Mouse (Mus musculus): ENCODE results near the gene Txndc16. TPM values are rescaled to one million over a fixed set of nuclear protein-coding genes. Genes with fewer than 3 reads are reported as not detected.

Txndc16 gene
- 10 to 100 TPM; 63.3 to 70.8 TPM for total RNA-seq (2021)

DNA sequence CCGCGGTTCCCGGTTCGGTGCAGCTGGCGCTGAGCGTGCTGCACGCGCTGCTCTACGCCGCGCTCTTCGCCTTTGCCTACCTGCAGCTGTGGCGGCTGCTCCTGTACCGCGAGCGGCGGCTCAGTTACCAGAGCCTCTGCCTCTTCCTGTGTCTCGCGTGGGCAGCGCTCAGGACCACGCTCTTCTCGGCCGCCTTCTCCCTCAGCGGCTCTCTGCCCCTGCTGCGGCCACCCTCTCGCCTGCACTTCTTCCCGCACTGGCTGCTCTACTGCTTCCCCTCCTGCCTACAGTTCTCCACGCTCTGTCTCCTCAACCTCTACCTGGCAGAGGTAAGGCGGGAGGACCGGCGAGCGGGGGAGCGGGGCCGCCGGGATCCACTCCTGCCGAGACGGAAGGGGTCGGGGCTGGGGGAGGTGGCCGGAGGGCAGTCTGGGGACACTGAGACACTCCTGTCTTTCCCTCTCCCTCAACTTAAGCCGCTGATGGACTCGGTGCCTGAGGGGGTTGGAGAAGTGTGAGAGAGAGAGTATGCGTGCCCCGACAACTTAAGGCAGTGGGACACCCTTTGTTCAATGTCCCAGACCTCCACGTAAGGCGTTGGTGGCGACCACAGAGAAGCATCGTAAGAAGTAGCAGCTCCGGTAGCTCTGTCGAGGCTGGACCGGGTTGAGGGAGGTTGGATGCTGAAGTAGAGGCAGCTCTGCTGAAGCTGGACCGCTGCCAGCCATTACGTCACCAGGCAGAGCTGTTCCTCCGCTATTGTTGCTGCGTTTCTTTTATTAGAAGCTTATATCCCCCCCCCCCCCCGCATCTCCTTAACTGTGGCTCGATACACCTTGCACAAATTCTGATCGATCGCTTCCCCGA is at the start of gene Txndc16:
Gene Txndc16, minus strand, starts transcription at position 239 of the 867 bp plus-strand sequence.
- peak; percentile 76 to 84 for DNase-seq (ENCODE audit: extremely low spot score in 1 of 2, low spot score in 1 of 2)

DNA sequence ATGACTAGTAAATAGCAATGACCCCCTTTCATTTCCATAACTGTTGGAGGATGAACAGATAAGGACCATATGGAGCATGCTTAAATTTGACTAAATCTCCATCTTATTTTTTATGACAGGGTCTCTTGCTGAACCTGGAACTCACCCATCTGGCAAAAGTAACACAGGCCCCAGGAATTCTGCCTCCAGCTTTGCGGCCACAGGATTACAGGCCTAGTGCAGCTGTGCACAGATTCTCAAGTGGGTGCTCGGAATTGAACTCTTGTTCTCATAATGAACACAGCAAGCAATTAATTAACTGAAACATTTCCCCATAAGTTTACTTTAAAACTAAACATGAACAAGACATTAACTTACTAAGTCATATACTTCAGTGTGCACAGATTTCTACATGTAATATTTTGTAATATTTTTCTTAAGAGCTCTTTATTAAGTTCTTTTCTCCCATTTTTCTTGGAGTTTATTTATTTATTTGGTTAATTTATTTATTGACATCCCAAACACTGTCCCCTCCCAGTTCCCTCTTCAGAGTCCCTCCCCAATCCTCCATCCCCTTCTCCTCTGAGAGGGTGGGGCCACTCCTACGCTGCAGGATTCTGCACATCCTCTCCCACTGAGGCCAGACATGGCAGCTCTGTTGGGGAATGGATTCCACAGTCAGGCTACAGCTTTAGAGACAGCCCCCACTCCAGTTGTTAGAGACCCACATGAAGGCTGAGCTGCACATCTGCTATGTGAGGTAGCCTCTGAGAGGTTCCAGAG is 43.9 kb upstream of the Txndc16 start:
- no peak for DNase-seq (ENCODE audit: extremely low spot score in 1 of 2, low spot score in 1 of 2)

DNA sequence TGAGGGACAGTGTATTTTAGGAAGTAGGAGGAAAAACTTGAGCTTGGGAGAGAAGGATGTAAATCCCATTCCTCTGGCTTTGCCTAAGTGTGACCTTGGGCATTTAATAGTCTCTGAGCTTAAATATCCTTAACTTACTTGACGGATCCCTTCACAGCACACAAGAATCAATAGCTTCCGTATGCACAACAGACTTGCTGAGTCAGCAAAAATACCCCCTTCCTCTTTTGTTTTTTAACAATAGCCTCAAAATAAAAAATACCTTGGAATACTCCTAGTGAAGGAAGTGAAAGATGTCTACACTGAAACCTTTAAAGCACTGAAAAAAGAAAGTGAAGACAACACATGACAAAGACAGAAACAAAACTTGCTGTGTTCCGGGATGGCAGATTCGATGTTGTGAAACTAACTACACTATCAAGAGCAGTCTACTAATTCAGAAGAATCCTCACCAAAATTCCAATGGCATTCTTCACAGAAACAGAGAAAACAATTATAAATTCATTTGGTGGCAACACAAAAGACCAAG is 31.5 kb upstream of the Txndc16 start:
- no peak for DNase-seq (ENCODE audit: extremely low spot score in 1 of 2, low spot score in 1 of 2)

DNA sequence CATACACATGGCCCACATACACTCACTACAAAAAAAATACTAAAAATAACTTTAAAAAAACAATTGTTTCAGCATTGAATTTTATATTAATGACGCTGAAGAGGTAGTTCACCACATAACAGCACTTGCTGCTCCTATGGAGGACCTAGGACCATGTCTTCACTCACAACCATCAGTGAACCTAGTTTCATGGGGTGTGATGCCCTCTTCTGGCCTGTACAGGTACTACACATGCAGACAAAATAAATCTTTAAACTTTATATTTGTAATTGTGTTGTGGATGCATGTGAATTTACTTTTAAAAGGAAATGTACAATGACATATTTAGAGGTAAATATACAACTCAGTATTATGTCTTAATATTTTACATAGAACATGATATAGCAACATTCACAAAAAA is 21.5 kb upstream of the Txndc16 start:
- no peak for DNase-seq (ENCODE audit: extremely low spot score in 1 of 2, low spot score in 1 of 2)

DNA sequence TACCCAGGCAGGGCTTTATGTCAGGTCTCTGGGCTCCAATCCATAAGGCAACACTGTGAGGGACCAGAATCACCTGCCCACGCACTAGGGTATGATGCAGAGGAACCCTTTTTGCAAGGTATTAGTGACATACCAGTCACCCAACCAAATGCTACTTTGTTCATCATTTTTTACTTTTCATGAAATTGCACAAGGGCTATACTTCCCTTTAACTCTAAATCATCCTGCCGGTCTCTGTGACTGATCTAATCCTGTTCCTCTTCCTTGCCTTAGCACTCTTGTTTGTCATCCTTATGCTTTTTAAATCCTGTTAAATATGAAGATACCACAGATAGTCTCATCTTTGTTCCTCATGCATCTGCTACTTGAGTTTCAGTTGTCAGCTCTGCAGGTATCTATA is 18.9 kb upstream of the Txndc16 start:
- DNase-seq (ENCODE audit: extremely low spot score in 1 of 2, low spot score in 1 of 2), result no peak

GRCm38 (mm10) chr14:45220957-45221630 is 966 bp upstream of the Txndc16 start:
- no peak for DNase-seq (ENCODE audit: extremely low spot score in 1 of 2, low spot score in 1 of 2)

GRCm38 (mm10) chr14:45219281-45220089 is 643 bp downstream of the Txndc16 start, which contains the start of gene Gpr137c:
TSS of gene Gpr137c (plus strand) at chr14:45219717.
- peak; percentile 81 to 87 for DNase-seq (ENCODE audit: extremely low spot score in 1 of 2, low spot score in 1 of 2)

GRCm38 (mm10) chr14:45217693-45218092 is 2.4 kb downstream of the Txndc16 start:
- no peak for DNase-seq (ENCODE audit: extremely low spot score in 1 of 2, low spot score in 1 of 2)

DNA sequence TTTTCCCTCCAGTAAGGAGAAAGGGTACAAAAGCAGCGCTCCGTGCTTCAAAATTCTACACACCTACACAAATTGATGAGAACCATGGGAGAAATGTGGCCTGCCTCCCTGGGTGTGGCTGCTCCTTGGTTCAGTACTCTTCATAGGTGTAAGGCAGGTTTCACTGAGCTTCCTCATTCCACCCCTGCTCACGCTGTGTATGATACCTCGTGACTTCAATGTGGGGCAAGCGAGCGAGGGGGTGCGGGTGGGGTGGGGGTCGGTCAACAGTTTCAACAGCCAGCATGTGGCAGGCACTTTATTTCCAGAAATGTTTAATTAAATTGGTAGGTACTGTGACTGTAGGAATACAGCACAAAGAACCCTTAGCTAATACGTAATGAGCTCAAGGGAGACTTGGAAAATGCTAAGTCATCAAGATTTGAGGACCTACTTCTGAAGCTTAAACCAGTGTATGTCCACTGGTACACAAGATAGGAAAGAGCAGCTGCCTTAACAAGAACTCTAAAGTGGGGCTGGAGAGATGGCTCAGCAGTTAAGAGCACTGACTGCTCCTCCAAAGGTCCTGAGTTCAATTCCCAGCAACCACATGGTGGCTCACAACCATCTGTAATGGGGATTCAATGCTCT is 3.3 kb downstream of the Txndc16 start:
- no peak for DNase-seq (ENCODE audit: extremely low spot score in 1 of 2, low spot score in 1 of 2)

DNA sequence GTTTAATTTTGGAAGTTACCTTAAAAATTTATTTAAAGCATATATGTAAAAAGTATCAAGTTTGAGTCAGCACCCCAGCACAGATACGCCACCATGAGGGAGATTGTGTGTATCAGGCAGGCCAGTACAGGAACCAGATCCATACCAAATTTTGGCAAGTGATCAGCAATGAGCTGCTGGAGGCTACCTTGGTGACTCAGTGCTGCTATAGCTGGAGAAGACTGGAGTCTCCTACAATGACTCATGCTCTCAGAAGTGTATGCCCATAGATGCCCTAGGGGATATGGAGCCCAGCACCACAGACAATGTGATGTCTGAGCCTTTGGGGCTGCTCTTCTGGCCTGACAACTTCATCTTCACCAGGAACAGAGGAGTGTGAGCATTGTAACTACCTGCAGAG is 8.7 kb downstream of the Txndc16 start:
- DNase-seq (ENCODE audit: extremely low spot score in 1 of 2, low spot score in 1 of 2), result no peak

- no peak for DNase-seq (ENCODE audit: extremely low spot score in 1 of 2, low spot score in 1 of 2)
Observed at GRCm38 (mm10) chr14:45210683-45211082, 9.4 kb downstream of the Txndc16 start.

DNA sequence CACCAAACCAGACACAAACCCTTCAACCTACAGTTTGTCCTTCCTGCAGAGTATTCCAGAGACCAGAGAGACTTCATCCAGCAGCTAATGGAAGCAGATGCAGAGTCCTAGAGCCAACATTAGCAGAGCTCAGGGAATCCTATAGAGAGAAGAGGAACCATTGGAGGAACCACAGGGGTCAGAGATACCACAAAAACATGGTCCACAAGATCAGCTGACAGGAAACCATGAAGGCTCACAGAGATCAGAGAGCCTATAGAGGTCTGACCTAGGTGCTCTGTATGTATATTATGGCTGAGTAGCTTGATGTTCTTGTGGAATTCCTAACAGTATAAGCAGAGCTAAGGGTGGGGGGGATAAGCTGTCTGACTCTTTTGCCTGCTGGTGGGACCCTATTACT is 19.5 kb downstream of the Txndc16 start:
- DNase-seq (ENCODE audit: extremely low spot score in 1 of 2, low spot score in 1 of 2), result no peak

DNA sequence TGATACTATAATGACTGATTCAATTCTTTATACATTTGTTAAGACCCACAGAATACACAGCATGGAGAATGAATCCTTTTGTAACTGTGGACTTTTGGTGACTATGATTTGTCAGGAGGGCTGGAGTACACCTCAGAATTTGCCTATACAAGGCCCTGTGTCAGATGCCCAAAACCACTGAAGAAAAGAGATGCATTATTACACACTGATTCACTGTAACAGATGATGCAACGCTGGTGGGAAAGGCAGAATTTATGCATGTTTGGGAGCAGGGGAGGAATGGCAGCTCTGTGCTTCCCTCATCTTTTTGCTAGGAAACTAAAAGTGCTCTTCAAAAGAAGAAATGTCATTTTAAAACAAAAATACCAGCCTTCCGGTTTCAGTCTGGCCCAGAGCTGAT is 29.1 kb downstream of the Txndc16 start:
- DNase-seq (ENCODE audit: extremely low spot score in 1 of 2, low spot score in 1 of 2), result no peak

DNA sequence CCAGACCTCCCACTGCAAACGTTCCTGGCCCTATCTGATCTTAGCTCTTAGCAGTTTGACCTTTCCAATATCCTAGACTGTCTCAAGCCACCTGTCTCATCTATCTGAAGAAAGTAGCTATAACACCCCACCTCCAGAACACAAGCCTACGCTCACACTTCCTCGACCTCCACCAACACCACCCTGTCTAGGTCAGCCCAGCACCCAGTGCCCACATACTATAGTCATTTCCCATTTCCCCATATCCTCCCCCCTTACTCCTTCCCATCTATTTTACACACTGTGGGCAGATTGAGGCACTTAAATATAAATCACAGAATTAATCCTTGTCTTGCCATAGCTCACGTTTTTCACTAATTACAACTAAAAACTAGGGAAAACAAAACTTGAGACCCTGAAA is 38.5 kb downstream of the Txndc16 start:
- DNase-seq (ENCODE audit: extremely low spot score in 1 of 2, low spot score in 1 of 2), result no peak

DNA sequence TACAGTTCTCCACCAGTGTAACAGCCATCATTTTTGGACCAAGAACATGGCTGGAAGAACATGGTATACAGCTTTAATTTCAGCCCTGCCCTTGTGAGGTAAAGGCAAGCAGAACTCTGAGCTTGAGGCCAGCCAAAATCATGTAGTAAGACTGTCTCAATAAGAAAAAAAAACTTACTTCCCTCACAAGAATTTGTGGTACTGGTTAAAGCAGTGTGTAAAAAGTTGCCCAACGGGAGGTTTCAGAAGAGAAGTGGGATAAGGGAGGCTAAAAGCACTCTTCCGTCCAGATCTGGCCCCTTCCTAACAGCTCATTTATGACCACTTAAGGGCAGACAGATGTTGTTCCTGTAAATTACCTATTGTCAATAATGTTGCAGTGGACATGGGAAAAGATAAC is 40.5 kb downstream of the Txndc16 start:
- no peak for DNase-seq (ENCODE audit: extremely low spot score in 1 of 2, low spot score in 1 of 2)

DNA sequence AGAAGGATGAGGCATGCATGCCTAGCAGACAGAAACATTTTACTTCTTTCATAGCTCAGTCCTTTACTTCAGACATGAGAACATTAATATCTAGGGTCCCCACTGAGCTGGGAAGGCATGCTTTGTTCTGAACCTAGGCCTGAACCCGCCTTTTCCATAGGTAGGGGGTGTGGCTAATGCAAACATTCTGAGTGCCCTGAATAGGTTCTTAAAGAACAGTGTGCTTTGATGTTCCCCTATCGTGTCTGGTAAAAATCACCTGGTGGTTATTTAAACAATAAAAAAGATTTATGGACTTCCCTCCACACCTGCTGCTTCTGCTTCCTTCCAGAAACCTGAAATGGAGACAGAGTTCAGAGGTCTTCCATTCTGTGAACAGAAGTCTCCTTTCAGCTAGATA is 40.9 kb downstream of the Txndc16 start:
- DNase-seq (ENCODE audit: extremely low spot score in 1 of 2, low spot score in 1 of 2), result no peak

- no peak for DNase-seq (ENCODE audit: extremely low spot score in 1 of 2, low spot score in 1 of 2)
Observed at GRCm38 (mm10) chr14:45175012-45175740, 45.0 kb downstream of the Txndc16 start.

DNA sequence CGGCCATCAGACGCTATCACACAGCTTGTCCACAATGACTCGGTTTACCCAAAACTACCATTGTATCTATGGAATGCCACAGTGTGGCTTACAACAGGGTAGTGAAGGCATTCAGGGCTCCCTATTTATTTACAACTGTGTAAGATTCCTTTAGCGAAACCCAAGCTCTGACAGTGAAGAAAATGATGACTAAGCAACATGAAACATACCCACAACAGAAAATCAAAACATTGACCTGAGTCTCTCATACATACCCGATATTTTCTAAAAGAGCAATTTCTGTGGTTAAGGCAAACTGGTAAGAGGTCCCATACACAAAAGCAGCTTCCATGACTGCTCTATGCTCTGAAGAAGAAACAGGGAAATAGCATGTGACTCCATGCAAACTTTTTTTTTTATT is 47.9 kb downstream of the Txndc16 start:
- no peak for DNase-seq (ENCODE audit: extremely low spot score in 1 of 2, low spot score in 1 of 2)

DNA sequence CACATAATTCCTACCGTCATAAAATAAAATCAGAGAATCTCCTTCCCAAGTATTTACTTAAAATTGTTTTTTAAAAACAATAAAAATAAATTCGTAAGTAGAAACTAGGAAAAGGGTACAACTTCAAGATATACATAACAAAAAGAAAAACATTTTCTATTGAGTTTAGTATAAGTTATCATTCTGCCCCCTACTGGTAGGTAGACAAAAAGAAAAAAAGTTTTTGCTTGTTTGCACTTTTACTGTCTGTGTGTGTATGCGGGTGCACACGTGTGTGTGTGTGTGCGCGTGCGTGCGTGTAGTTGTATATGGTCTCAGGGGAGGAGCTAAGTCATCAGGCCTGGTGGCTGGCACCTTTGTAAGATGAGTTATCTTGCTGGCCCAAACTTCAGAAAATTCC is 52.8 kb downstream of the Txndc16 start:
- DNase-seq (ENCODE audit: extremely low spot score in 1 of 2, low spot score in 1 of 2), result no peak

All from layer of hippocampus, postnatal 25 days (tissue).